Mouse (Mus musculus) midbrain, embryonic 14.5 days (tissue): ENCODE measurements around the gene E330021D16Rik. TPM values are rescaled to one million over a fixed set of nuclear protein-coding genes. Genes with fewer than 3 reads are reported as not detected.
A peak's percentile ranks its signal among the peaks of the same experiment; 100 is the strongest.

Source experiments
- ATAC-seq: fragments of 200-750 bp; cut with Nextera tagmentation; 2 replicates; pipeline ENCODE4 v1.8.0; 2017; ENCODE audit warnings: moderate number of reproducible peaks, moderate library complexity; ENCODE audit not compliant: low FRiP score, low TSS enrichment
- DNase-seq: peaks from one replicate; pipeline ENCODE4 v3.0.0-alpha.2; 2015
- H3K27ac ChIP-seq: fragments of 300-500 bp; sonication (generic); replicated peaks from 2 replicates; pipeline ENCODE4 v1.5.1; 2014; ENCODE audit warnings: mild to moderate bottlenecking, low read depth, low read length, moderate library complexity
- H3K27me3 ChIP-seq: fragments of 300-500 bp; sonication (generic); 2 replicates; pipeline ENCODE4 v1.6.1; 2014; ENCODE audit warnings: low read length, control low read depth, mixed read lengths; ENCODE audit not compliant: control insufficient read depth, insufficient read depth
- H3K36me3 ChIP-seq: fragments of 300-500 bp; sonication (generic); 2 replicates; pipeline ENCODE4 v1.6.1; 2014; ENCODE audit warnings: low read length, control low read depth; ENCODE audit not compliant: control insufficient read depth, insufficient read depth
- H3K4me1 ChIP-seq: fragments of 300-500 bp; sonication (generic); 2 replicates; pipeline ENCODE4 v1.6.1; 2014; ENCODE audit warnings: mild to moderate bottlenecking, antibody characterized with exemption, low read length, control low read depth; ENCODE audit not compliant: control insufficient read depth, insufficient read depth
- H3K4me2 ChIP-seq: fragments of 300-500 bp; sonication (generic); 2 replicates; pipeline ENCODE4 v1.6.1; 2014; ENCODE audit warnings: mild to moderate bottlenecking, low read length, moderate library complexity
- H3K4me3 ChIP-seq: fragments of 300-500 bp; sonication (generic); replicated peaks from 2 replicates; pipeline ENCODE4 v1.5.1; 2014; ENCODE audit warnings: low read depth, low read length
- H3K9ac ChIP-seq: fragments of 300-500 bp; sonication (generic); replicated peaks from 2 replicates; pipeline ENCODE4 v1.6.1; 2014; ENCODE audit warnings: mild to moderate bottlenecking, low read length, moderate library complexity
- H3K9me3 ChIP-seq: fragments of 300-500 bp; sonication (generic); 2 replicates; pipeline ENCODE4 v1.6.1; 2016; ENCODE audit warnings: low read length, control low read depth, mixed read lengths; ENCODE audit not compliant: control insufficient read depth
- WGBS: fragments of 180-500 bp; shearing (Covaris S2); extraction: QIAGEN DNeasy Blood & Tissue Kit; methylation state at CpG from one replicate; pipeline ENCODE4 v1.1.7; 2014; 5-methylcytosine and 5-hydroxymethylcytosine counted together
- polyA plus RNA-seq: library from polyadenylated mRNA; unstranded; fragments of >200 nt; fragmentation: Nextera tagmentation; extraction: Ambion mirVana; gene quantifications from 2 replicates; pipeline ENCODE4 v1.2.1, GENCODE M21; 2014

The E330021D16Rik gene
- polyA plus RNA-seq, 1 experiment from 2014 or later, result not detected

DNA sequence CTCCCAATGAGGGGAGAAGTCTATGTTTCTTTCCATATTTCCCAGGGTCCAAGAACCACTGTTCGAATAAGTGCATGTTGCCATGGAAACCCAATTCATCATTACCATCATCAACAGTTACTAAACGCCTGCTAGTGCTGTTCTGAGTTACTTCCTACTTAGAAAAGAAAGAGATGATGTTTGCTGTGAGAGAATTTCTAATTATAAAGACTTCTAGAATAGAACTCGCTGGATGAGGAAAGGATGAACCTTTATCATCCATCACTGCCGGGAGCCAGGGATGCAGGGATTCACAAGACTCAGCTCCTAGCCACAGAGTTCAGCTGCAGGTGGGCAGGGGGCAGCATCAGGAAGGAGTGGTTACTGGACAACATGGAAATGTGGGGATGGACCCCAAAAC lies 51.4 kb downstream of the E330021D16Rik start:
- 71% methylated on average over 4 of the region's 4 CpGs for WGBS
- no peak overlapping the region for H3K9ac ChIP-seq
- no peak overlapping the region for H3K4me3 ChIP-seq
- H3K4me1 ChIP-seq, result no peaks in the 10 kb centered on the region
- no peak for DNase-seq
- no peaks in the 10 kb centered on the region for H3K36me3 ChIP-seq
- H3K4me2 ChIP-seq, result no peak overlapping the region
- H3K9me3 ChIP-seq, result no peaks in the 10 kb centered on the region
- H3K27ac ChIP-seq, result no peak overlapping the region
- ATAC-seq, result no peak
- no peaks in the 10 kb centered on the region for H3K27me3 ChIP-seq

DNA sequence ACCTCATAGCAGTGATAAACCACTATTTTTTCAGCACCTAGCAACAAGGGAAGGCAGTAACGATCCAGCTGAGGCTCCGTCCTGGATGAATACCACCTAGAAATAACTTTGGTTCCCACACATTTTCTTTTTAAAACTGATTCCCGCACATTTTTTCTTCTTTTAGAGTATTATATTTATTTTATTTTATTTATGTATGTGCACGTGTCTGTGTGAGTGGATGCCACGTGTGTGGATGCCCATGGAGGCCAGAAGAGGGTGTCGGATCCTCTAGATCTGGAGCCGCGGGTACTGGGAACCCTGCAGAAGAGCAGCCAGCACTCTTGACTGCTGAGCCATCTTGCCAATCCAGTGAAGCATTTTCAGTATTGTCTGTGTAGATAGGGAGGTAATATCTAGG lies 52.1 kb downstream of the E330021D16Rik start:
- H3K27ac ChIP-seq, result no peak overlapping the region
- no peak overlapping the region for H3K9ac ChIP-seq
- WGBS, result 89% methylated on average over 8 of the region's 8 CpGs
- H3K36me3 ChIP-seq, result no peaks in the 10 kb centered on the region
- no peak for DNase-seq
- H3K4me1 ChIP-seq, result no peaks in the 10 kb centered on the region
- no peaks in the 10 kb centered on the region for H3K27me3 ChIP-seq
- no peak for ATAC-seq
- H3K4me3 ChIP-seq, result no peak overlapping the region
- no peaks in the 10 kb centered on the region for H3K9me3 ChIP-seq
- H3K4me2 ChIP-seq, result no peak overlapping the region

DNA sequence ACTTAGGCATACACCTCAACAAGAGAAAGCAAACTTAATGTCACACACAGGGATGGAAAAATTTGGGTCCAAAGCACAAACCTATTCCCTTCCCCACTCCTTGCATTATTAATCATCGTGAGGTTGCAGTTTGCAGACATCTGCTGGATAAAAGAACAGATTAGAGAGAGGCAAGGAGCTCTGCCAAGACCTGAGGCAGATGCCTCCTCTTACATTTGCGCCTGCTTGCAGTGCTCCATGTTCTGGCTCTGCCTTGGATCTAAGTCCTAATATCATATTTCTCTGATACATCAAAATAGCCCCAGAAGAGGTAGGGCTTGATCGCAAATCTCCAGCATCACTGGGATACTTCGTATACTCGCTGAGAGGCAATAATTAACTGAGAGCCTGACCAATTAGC lies 56.9 kb downstream of the E330021D16Rik start:
- Histone ChIP-seq H3K27ac (no peak overlapping the region), H3K9ac (no peak overlapping the region), H3K9me3 (no peaks in the 10 kb centered on the region), H3K4me2 (no peak overlapping the region), H3K36me3 (no peaks in the 10 kb centered on the region), H3K4me3 (no peak overlapping the region), H3K4me1 (no peaks in the 10 kb centered on the region), H3K27me3 (no peaks in the 10 kb centered on the region)
- DNase-seq (no peak), ATAC-seq (no peak)
- WGBS, result 85% methylated on average over 5 of the region's 5 CpGs

DNA sequence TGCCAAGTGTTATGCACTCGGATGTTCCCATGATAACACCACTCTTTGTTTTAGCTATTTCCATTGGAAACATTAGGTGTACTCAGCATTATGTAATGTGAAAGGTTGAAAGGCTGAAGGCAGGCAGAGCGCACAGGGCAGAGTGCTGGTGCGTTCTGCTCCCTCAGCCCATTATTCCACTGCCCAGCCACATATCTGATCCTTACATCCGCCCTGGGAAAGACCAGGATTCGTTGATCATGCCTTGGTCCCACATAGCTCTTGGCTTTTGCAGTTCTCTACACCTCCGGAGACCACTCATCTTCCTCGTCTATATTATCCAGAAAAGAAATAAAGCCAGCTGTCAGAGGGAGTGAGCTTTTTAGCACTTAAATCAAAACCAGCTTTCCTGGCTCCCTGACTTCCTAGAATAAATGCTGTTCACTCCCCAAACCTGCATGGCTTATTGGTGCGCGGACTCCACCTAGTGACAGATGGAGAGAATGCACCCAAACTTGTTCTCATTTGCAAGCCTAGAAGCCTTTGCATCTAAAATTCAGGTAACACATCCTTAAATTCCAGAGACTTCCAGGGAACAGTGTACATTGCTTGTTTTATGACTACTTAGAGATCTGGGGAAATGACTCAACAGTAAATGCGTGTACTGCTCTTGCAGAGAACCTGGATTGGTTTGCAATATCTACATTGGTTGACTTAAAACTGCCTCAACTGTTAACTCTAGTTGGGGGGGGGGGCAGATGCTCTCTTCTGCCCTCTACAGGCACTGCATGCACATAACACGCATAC lies 61.8 kb downstream of the E330021D16Rik start:
- Histone ChIP-seq H3K9ac (no peak overlapping the region), H3K4me2 (no peak overlapping the region), H3K27me3 (no peaks in the 10 kb centered on the region), H3K27ac (no peak overlapping the region), H3K4me1 (no peaks in the 10 kb centered on the region), H3K4me3 (no peak overlapping the region), H3K36me3 (no peaks in the 10 kb centered on the region), H3K9me3 (no peaks in the 10 kb centered on the region)
- WGBS, result 41% methylated on average over 11 of the region's 11 CpGs
- peak; percentile 92 for DNase-seq
- peak; percentile 27; the same call in 1 of the 2 replicates for ATAC-seq

Other genes with a start within 250 kb of the E330021D16Rik start
- 41.1 and 53.9 TPM in 2 replicates for gene Grin2b, start 242.1 kb downstream of the E330021D16Rik start, polyA plus RNA-seq
- gene Gm8994, start 88.0 kb downstream of the E330021D16Rik start, polyA plus RNA-seq, result not detected in 2 replicates
- gene Atf7ip, start 90.6 kb upstream of the E330021D16Rik start, polyA plus RNA-seq, result 49.8 and 57.9 TPM in 2 replicates
- gene Plbd1, start 246.4 kb upstream of the E330021D16Rik start, polyA plus RNA-seq, result 0.20 and 0.50 TPM in 2 replicates